Mouse (Mus musculus): Measurements from ENCODE around the gene Dnm3. TPM values are rescaled to one million over a fixed set of nuclear protein-coding genes. Genes with fewer than 3 reads are reported as not detected.

Gene Dnm3
- total RNA-seq, 2 experiments from 2014 or later = 79.8 to 80.9 TPM

DNA sequence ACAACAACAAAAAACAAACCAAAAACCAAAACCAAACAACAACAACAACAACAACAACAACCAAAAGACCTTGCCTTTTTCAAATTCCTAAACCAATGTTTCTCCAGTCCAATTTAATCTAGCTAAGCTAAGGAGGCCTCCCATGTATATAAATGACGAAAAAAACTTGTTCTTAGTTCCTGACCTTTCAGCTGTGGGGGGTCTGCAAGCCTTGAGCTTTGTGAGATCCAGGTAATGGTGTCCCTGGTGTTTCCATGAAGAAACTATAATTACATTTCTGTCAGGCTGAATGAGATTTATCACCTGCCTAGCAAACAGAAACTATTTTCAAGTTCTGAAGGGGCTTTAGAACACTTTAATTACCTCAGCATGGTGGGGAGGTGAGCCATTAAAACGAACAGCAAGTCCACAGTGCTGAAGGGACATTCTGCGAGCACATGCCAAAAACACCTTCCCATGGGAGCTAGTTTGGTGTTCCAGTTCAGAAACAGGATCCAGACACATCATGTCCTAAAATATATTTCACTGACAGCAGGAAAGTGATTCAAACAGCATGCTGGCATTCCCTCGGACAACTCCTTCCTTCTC is 493.8 kb downstream of the Dnm3 start:
- DNase-seq = no peak

DNA sequence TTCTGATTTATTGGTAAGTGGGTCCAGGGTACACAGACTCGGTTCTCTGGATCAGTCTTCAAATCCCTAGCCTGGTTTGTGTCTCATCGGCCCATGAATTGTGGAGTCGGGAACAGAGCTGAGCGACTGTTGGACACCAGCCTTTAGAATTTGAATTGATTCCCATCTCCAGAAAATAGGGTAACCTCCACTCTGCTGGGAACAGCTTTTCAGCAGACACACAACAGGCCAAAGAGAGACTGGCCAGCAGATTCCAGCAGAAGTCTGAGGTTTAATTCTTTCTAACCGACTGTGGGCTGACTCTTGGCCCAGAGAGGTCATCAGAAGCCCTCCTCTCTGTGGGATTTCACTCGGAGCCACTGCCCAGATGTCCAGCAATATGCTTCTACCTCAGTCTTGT is 494.4 kb downstream of the Dnm3 start:
- no peak for DNase-seq

DNA sequence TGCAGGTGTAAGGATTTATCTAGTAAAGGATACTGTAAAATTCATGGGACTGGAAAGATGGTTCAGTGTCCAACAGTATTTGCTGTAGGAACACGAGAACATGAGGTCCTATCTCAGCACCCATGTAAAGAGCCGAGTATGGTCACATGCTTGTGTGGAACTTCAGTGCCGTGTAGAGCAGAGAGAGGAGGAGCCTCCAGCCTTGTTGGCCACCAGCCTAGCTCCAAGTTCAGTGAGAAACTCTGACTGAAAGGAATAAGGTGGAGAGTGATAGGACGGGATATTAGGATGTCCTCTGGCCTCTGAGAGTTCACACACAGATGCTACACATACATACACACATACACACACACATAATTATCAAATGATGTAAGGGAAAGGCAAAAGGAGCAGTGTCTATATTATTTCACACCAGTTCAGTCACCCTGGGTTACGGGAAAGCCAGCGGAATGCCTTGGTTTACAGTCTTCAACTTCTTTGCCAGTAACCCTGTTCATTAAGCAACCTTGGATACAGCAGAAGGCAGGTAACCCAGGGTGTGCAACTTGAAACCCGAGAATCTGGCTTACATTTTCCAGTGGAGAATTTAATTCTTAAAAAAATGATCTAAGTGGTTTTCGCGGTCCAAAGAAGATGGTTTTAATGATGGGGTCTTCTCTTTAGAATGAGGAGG is 497.1 kb downstream of the Dnm3 start:
- DNase-seq = no peak

DNA sequence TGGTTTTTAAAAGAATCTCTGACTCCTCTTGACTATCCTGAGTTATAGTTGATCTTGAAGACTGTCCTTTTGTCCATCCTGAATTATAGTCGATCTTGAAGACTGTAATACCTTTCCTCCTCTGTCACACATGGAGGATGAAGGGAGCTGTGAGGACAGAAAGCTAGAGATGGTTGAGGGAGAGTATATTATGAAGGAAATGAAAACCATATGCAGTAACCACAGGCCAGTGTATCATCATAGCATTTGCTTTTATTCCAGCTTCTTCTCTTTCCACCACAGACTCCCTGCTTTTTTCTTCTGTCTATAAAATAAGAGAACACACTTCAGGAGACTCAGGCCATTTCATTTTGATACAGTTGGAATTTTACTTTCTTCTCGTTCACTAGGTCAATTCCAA is 497.8 kb downstream of the Dnm3 start:
- DNase-seq = no peak

DNA sequence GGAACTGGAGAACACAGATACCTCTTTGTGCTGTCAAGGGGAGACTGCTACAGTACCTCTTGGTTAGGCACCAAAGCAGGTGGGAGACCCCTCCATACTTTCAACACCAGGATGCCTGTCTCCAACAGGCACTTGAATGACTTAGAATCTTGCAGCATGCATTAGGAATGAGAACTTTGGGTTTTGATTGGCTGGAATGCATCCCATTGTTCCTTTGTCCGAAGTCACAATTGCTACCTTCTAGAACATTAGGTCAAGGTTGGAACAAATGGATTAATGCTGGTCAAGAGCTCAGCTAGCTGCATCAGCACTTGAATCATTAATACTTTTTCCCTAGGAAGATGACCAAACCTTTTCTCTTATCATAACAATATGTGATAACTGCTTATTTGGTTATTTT is 498.3 kb downstream of the Dnm3 start, which contains the start of gene 4930558K02Rik:
TSS of gene 4930558K02Rik (minus strand) at position 101 of the 400 bp plus-strand sequence.
- DNase-seq = no peak

DNA sequence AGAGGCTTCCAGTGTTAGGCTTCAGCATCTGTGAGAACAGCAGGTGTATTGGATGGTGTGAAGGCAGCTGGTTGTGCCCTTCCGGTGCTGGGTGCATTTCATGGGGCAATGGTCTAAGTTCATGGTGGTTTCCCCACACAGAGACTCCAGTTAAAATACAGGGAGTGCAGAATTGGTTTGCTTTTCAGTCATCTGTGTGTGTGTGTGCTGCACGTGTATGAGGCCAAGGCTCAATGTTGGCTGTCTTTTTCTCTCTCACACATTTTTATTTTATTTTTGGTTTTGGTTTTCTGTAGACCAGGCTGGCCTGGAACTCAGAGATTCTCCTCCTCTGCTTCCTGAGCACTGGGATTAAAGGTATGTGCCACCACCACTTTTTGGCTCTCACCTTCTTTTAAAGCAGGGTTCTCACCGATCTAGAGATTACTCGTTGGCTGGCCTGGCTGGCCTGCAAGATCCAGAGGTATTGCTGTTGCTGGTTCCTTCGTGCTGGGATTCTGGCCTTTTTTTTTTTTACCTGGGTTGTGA is 499.6 kb downstream of the Dnm3 start:
- no peak for DNase-seq

DNA sequence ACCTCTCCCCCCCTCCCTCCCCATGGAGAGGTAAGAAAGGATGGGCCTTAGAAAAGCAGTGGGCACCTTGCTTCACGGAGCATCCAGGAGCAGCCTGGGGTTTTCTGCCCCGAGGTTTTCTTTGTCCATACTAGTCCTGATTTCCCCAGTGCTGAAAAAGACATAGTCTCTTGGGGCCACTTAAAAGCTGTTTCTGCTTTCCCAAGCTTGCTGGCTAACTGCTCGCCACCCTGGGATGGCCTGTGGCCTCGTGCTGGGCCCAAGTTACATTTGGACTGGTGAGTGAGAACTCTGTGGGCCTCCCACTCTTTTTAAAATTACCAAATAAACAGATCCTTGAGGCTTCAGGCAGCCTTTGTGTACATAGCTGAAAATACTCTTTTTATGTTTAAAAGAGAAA is 500.5 kb downstream of the Dnm3 start:
- no peak for DNase-seq

DNA sequence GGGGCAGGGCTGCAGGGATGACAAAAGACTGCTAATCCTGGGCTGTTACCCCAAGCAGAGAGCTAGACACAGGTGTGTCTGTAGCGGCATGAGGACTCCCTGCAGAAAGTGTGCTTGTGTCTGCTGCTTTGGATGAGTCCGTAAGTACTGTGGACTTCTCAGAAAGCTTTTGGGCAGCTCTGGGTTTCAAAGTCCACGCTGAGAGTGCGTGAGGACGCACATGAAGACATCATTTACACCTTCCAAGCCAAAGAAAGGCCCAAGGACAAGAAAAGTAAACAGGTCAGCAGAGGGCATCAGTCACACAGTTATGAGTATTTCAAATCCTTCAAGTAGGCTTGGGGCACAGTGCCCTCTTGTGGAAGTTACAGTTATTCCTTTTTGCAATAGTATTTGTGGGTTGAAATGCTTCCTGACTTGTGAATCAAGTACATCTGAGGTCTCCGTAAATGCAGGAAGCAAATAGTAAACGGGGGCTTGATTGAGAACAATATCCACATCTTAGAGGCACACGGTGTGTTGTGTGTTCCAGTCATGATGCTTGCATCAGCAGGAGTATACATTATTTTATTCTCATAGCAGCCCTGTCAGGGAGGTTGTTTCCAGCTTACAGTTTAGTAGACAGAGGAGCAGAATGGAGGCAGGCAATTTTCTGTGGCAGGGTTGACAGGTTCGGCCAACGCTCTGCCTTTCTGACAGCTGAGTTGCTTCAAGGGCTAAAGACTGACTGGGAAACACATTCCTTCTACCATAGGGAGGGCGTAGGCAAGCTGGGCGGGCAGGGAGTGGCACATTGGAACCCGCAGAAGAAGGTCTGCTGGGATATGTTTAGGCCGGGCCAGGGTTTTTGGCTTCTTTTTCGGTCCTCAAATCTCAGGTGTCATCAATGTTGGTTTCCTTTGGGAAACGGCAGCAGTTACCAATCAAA is 501.3 kb downstream of the Dnm3 start:
- peak; percentile 48 to 73 for DNase-seq

DNA sequence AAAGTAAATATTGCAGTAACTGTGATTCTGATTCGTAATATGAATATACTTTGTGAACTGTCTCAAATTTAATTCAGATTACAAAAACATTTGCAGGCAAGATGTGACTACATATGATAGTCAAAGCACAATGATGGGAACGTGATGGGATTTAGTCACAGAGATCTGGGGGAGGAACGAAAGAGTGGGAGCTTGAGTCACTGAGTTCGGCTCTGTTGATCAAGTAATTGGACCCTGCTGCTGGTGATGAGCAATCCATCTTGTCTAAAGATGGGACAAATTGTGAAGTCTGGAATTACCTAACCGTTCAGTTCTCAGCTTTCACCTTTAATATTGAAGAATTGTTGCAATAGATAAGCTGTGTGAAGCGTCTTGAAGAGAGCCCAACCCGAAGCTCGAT is 505.6 kb downstream of the Dnm3 start:
- DNase-seq = no peak

DNA sequence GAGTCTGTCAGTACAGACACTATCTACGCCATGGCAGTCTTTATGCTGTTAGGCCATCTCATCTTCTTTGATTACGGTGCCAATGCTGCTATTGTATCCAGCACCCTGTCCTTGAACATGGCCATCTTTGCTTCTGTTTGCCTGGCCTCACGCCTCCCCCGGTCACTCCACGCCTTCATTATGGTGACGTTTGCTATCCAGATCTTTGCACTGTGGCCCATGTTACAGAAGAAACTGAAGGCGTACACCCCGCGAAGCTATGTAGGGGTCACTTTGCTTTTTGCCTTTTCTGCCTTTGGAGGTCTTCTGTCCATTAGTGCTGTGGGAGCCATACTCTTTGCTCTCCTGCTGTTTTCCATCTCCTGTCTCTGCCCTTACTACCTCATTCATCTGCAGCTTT is 507.0 kb downstream of the Dnm3 start:
- no peak for DNase-seq

DNA sequence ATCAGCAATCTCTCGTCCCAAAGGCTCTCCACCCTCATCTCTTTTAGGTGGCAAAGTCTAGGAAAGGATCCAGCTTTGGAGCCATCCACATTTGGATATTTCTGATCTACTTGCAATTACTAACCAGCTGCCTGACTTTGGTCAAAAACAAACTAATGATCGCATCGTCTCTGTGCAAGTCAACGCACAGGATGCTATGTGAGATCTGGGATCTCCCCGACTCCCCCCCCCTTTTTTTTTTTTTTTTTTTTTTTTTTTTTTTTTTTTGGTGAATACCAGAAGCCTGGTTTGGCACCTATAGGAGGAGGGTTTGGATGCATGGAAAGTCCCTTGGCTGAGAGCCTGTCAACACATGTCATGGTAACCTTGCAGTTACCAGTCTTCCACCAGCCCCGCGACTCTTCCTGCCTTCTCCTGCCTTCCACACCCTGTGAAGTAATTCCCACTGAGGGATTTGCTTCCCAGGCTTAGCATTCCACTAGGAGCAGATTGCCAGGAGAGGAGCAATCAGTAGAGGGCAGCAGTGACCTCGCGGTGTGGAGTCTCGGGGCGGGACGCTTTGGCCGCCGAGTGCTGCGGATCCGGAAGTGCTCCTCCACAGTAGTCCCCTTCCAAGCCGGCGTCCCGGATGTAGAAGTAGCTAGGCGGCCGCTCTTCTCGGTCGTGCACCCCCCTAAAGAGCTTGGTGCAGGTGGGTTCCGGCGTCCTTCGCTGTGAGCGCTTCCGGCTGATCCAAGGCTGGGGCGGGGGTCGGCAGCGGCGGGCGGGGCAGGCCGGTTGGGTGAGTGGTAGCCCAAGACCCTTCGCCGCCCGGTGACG is 509.0 kb downstream of the Dnm3 start, which contains the start of gene Pigc:
TSS of gene Pigc (plus strand) at position 598 of the 819 bp plus-strand sequence.
- DNase-seq = peak; percentile 89 to 90

DNA sequence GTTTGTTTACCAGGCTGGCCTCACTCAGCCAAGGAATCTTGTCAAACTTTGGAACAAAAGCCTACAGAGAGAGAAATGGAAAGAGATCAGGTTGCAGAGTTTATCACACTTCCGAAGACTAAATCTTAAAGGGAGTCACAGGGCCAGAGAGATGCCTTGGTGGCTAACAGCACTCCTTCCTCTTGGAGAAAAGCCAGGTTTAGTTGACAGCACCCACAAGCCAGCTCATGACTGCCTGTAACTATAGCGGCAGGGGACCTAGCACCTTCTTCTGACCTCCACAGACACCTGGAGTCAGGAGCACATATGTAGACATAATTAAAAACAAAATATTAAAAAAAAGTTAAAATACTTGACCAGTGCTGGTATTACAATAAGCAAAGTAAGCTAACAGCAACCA is 509.9 kb downstream of the Dnm3 start:
- DNase-seq = no peak

DNA sequence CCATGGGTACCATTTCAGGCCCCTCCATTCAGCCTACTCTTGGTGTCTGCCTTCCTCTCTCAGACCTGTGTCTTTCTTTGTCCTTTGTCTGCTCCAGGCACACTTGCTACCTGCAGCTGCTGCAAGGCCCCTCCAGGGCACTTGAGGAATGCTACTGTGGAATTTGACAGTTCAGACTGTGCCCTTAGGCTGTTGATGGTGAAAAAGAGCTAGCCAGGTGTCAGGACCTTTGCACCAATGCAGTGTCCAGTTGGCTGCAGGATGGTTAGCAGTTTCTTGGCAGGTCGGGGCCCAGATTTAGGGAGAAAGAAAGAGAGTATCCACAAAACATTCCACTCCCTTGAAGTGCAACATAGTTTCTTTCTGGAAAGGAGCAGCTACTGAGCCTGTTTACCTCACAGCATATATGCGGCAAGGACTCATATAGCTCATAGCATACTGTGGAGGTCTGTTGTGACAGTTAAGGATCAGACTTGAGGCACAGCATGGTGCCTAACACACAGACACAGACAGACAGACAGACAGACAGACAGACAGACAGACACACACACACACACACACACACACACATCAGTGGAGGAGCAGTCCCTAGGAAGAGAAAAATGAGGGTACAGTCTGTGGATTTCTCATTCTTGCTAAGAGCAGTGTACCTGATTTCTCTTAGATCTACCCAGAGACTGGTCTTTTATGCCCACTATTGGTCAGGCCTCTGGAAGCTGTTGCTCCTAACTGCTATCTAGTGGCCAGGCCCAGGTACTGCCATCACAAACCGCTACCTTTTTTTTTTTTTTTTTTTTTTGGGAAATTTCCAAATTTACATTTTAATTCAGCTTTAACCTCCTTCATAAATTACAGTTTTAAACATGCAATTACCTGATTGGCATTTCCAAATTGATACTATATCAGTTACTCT is 515.1 kb downstream of the Dnm3 start:
- no peak for DNase-seq

DNA sequence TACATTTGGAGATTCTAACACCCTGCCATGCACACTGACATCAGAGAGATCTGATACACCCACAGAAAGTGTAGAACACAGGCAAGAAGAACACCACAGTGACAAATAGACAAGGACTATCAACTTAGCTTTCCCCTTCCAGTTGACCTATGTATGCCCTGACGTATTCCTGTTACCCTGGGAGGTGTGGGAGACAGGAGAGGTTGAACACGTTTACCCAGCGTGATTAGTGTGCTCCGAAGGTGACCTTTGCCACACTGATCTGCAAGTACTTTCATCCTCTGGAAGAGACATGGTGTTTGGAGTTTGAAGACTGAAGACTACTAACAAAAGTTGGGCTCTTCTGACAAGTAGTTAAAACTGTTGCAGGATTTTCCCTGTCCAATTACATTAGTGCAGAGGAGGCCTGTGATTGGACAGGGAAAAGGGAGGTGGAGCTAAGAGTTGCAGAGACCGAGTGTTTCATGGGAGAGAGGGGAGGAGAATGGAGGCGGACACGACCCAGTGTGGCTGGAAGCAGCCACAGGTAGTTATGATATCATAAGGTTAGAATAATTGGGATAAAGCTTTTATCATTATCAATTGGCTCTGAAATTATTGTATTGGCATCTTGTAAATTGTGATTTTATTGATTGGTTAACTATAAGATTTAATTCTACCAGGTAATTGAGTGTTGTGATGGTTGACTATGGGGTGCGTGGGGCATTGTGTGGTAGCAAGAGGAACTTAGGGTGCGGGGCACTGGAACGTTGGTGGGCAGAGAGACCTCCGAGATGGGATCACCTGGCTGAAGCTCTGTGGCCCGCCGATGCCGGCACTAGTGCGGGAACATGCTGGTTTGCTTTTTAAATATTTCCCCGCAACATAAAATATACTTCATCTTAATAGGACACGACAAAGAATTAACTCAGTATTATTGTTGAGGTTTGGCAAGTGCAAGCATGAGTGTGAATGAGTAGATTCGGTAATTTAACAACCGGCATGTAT is 519.6 kb downstream of the Dnm3 start:
- no peak for DNase-seq

DNA sequence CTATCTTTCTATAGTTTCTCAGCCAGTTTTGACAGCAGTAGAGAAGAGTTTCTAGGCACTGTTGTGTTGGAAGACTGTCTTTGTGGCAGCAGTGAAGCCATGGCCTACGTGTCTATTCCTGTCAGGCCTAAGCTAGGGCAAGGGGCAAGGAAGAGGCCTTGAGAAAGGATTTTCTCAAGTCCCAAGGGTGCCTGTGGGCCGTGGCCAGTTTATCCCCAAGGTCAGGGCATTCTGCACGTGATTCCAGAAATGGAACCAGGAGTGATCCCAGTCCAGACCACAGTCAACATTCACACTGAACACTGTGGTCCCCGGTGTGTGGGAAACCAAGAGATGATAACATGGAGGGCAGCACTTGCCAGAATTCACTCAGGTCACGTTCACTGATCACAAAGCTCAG is 522.0 kb downstream of the Dnm3 start:
- no peak for DNase-seq

DNA sequence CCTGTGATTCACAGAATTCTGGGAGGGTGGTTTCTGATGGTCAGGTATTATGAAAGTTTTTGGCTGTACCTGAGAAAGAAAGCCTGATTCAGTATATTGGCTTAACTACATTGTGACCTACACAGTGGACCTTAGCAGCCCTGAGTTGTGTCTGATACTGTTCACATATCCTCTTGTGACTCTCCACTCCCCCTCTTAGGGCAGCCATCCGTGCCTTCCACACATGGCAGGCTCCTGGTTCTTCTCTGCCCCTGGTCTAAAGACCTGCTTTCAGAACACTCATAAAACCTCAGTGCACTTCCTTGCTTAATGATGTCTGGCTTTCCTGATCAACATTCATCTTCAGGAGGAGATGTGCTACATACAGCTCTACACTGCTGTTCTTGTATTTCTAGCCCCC is 525.2 kb downstream of the Dnm3 start:
- no peak for DNase-seq

DNA sequence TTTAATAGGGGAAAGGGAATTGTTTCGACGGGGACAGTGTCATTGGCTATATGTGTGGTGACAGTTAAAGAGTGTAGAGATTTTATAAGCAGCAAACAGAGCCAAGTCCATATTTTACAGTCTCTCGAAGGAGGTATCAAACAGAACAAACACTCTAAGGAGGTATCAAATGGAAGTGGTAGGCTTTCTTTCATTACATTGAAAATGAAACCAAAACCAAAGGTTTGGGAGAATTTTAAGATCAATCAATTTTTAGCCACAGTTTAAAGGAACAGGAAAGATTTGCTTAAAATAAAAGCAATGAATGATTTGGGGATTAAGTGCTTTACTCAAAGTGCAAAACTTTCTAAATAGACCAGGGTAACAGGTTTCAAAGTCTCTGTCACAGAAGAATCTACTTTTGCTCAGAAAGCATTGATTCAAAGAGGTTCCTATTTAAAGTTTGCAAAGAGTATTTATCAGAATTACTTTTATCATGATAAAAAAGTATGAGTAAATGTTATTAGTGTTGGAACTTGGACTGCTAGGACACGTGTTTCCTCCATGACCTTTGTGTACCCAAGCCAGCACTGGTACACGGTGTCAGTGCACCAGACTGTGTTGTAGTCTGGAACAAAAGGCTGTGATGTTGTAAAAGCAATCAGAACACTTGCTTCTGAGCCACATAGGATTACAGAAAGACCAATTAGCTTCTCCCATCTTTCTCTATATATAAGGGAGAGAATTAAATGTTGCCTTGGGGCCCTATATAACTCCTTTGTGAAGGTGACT is 526.6 kb downstream of the Dnm3 start:
- no peak for DNase-seq

DNA sequence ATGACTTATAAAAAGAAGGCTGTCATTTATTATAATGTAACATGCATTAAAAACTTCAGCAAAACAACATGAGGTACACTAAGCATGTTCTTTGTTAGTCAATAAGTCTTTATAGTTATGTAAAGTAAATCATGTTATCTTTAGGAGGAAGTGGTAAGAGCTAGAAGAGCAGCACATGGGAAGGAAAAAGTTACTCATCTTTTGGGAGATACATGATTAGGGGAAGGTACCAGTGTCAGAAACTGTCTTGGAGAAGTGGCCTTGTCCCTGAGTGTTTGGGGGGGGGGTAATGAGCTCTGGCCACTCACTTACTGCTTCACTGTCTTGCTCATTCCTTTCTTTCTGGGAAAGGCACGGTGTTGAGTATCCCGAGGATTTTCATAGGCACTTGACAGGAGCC is 535.8 kb downstream of the Dnm3 start:
- DNase-seq = no peak

Data from layer of hippocampus, postnatal 36 days (tissue).